Mouse (Mus musculus) kidney, postnatal 14 days (tissue): ENCODE measurements around the gene Olfr1026.

Source experiments
- DNase-seq: peaks from one replicate; pipeline ENCODE4 v3.0.0; 2022; ENCODE audit warnings: mixed read lengths

The Olfr1026 gene

GRCm38 (mm10) chr2:85921258-85921657, at the start of gene Olfr1026:
Gene Olfr1026, plus strand, starts transcription at chr2:85921558.
- DNase-seq, result no peak

- no peak for DNase-seq
Observed at GRCm38 (mm10) chr2:85885340-85885739, 36.0 kb upstream of the Olfr1026 start, which contains the start of gene Olfr1023. Gene Olfr1023, plus strand, starts transcription at chr2:85885640.

GRCm38 (mm10) chr2:85904952-85905351, 16.4 kb upstream of the Olfr1026 start, which contains the start of gene Olfr1024:
Gene Olfr1024, minus strand, starts transcription at chr2:85905052.
- no peak for DNase-seq

GRCm38 (mm10) chr2:85913197-85913596, 8.2 kb upstream of the Olfr1026 start:
- no peak for DNase-seq

- DNase-seq, result no peak
Observed at GRCm38 (mm10) chr2:85914893-85915292, 6.5 kb upstream of the Olfr1026 start, which contains the start of gene Olfr1025-ps1. Gene Olfr1025-ps1, plus strand, starts transcription at chr2:85915193.

DNA sequence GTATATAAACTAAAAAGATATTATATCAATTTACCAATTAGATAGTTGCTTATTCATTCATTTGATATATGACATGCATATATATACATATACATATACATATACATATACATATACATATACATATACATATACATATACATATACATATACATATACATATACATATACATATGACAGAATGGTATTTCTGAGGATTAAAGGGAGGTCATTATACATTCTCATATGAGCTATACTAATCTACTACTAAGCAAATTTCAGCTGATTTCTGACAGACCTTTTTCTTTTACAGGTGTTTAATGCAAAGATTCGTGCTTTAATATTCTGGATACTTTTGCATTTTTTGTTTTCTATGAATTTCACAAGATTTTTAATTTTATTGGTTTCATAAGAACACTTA, 28.8 kb downstream of the Olfr1026 start, which contains the start of gene Olfr1028:
Gene Olfr1028 (plus strand): TSS at position 301 of the 400 bp plus-strand sequence.
- DNase-seq, result no peak

GRCm38 (mm10) chr2:85973595-85973994, 52.2 kb downstream of the Olfr1026 start, which contains the start of gene Olfr1029:
Gene Olfr1029, plus strand, starts transcription at chr2:85973895.
- DNase-seq, result no peak
